Mouse (Mus musculus) urinary bladder, postnatal 10 days (tissue): Measurements from ENCODE around the gene Scn1b.

Source experiments
- DNase-seq: peaks from one replicate; pipeline ENCODE4 v3.0.0; 2022; ENCODE audit warnings: low spot score

Scn1b gene

GRCm38 (mm10) chr7:31149271-31149670 is 22.5 kb upstream of the Scn1b start:
- DNase-seq: no peak

GRCm38 (mm10) chr7:31148756-31149155 is 22.0 kb upstream of the Scn1b start:
- DNase-seq: no peak

- DNase-seq: no peak
These were observed 21.3 kb upstream of the Scn1b start for GRCm38 (mm10) chr7:31148086-31148485.

- DNase-seq: no peak
These were observed 18.9 kb upstream of the Scn1b start for GRCm38 (mm10) chr7:31145596-31146160.

- DNase-seq: no peak
These were observed 18.1 kb upstream of the Scn1b start for GRCm38 (mm10) chr7:31144886-31145285.

GRCm38 (mm10) chr7:31140941-31141340 is 14.1 kb upstream of the Scn1b start:
- no peak for DNase-seq

GRCm38 (mm10) chr7:31140302-31140701 is 13.5 kb upstream of the Scn1b start:
- no peak for DNase-seq

- no peak for DNase-seq
These were observed 13.0 kb upstream of the Scn1b start for GRCm38 (mm10) chr7:31139765-31140164.

GRCm38 (mm10) chr7:31135717-31136116 is 8.9 kb upstream of the Scn1b start:
- DNase-seq: no peak

GRCm38 (mm10) chr7:31131866-31132265 is 5.1 kb upstream of the Scn1b start:
- DNase-seq: no peak

GRCm38 (mm10) chr7:31130841-31131240 is 4.0 kb upstream of the Scn1b start:
- DNase-seq: no peak

GRCm38 (mm10) chr7:31130197-31130596 is 3.4 kb upstream of the Scn1b start:
- DNase-seq: no peak

GRCm38 (mm10) chr7:31128157-31128705 is 1.4 kb upstream of the Scn1b start:
- DNase-seq: no peak

GRCm38 (mm10) chr7:31126211-31126751 is 522 bp downstream of the Scn1b start:
- DNase-seq: no peak

GRCm38 (mm10) chr7:31125116-31125515 is 1.7 kb downstream of the Scn1b start:
- no peak for DNase-seq

GRCm38 (mm10) chr7:31124381-31124780 is 2.4 kb downstream of the Scn1b start:
- DNase-seq: no peak

GRCm38 (mm10) chr7:31123697-31124096 is 3.1 kb downstream of the Scn1b start:
- DNase-seq: no peak

GRCm38 (mm10) chr7:31122641-31123631 is 3.9 kb downstream of the Scn1b start:
- DNase-seq: no peak

GRCm38 (mm10) chr7:31119556-31119955 is 7.2 kb downstream of the Scn1b start:
- DNase-seq: no peak

- DNase-seq: no peak
These were observed 8.3 kb downstream of the Scn1b start for GRCm38 (mm10) chr7:31118486-31118885.

- no peak for DNase-seq
These were observed 9.3 kb downstream of the Scn1b start for GRCm38 (mm10) chr7:31117465-31117864.

- no peak for DNase-seq
These were observed 10.1 kb downstream of the Scn1b start for GRCm38 (mm10) chr7:31116721-31117145.

- DNase-seq: no peak
These were observed 11.2 kb downstream of the Scn1b start for GRCm38 (mm10) chr7:31115587-31116043.
